ENCODE assay signal across 9 mouse cellular contexts in the genomic region with DNA sequence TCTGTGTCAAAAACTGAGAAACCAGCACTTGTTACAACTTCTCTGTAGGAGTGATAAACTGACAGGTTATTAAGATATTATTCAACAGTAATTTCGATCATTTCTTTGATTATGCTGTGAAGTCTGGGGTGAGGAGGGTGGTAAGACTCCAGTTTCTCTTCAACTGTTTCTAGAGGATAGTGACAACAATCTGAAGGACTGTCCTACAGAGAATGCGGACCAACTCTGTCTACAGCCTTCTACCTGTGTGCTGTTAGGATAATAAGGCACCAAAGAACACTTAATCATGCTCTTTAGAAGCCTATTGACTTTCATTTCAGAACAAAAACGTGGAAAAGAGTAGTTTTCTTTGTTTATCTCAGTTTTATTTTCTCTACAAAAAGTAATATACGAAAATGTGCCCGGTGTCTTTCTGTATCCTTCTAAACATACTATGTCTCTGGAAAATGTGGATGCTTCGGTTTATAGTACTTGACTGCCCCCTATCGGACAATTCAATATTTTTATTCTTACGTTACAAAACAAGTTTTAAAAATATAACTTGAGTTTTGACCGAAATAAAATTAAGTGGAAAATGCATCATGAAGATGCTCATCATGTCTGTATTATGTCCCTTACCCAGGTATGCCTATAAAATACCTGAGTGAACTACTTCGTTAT. TPM values are rescaled to one million over a fixed set of nuclear protein-coding genes. Genes with fewer than 3 reads are reported as not detected.
DNase-seq lines count a peak whose midpoint lies in the region; ATAC-seq and TF ChIP-seq lines count a peak whose summit lies in the region.
"Had no signal": no experiment of that assay in that cellular context is flagged by ENCODE, and none has a peak within 500 bp of the region (broad histone marks: within the 10 kb centered on the region; RNA-seq: fewer than 3 reads in every experiment).

No protein-coding gene starts in this region.

- DNase-seq in cerebellum, postnatal 10 days = peak; percentile 28 to 83
- DNase-seq in layer of hippocampus, adult 2 months (ENCODE audit: low spot score in 2 of 2) = peak in 1 of 2 experiments; percentile 23
- no peak for DNase-seq in layer of hippocampus, adult 9-11 months
- peak; percentile 10 for DNase-seq in Muller cell, postnatal 12 days (ENCODE audit: inconsistent ontology term)
- DNase-seq in induced T-regulatory cell, adult 2 months (ENCODE audit: low read depth) = peak; percentile 3
- no peak for DNase-seq in urinary bladder, adult 18-20 months (ENCODE audit: low spot score in 2 of 2)
- DNase-seq in ovary, postnatal 10 days (ENCODE audit: low spot score) = no peak

- H3K27ac ChIP-seq in layer of hippocampus, adult 2 months = peak overlapping the region; percentile 28; the same call in 1 of the 2 replicates
- H3K27ac ChIP-seq: neural tube, embryonic 13.5 days had no signal

- ATAC-seq in cerebellum, adult (ENCODE audit: insufficient number of reproducible peaks, low FRiP score, low TSS enrichment) = no peak

- TF ChIP-seq CTCF in layer of hippocampus, adult 2 months (conservative IDR thresholded peaks at IDR 0.05) = peak; percentile 87

- no peak overlapping the region for H3K4me3 ChIP-seq in layer of hippocampus, adult 2 months
- H3K4me3 ChIP-seq: neural tube, embryonic 13.5 days had no signal

RNA-seq across cellular contexts. Expression of a gene that starts 8.4 kb away (rescaled TPM):
- 100 to 1,000 TPM in 1 of 2 experiments, 10 to 100 TPM in 1; 90.6 to 104 TPM for total RNA-seq in layer of hippocampus, adult 2 months (2021)

Comparison
In these comparisons a context has a peak if more than half of its experiments do, and no peak if none do; other contexts are left out.
1. DNase-seq: peak in cerebellum, postnatal 10 days (2 of 2), Muller cell, postnatal 12 days (single experiment) and induced T-regulatory cell, adult 2 months (single experiment); none in layer of hippocampus, adult 9-11 months (single experiment), urinary bladder, adult 18-20 months (0 of 2) and ovary, postnatal 10 days (single experiment).